Mouse (Mus musculus) CH12.LX (cell line): ENCODE data around the gene Col6a2.

ENCODE experiments used
- CTCF ChIP-seq, 2 experiments: IDR thresholded peaks in 1 of 2; conservative IDR thresholded peaks in 1 of 2; 2 replicates each; pipeline ENCODE4 v1.5.1; 2011 to 2012; ENCODE audit warnings: low read depth in 2 of 2, low read length in 2 of 2, improper control_type of control experiment in 1 of 2, inconsistent platforms in 1 of 2, mild to moderate bottlenecking in 1 of 2, moderate library complexity in 1 of 2
- MAX ChIP-seq: IDR thresholded peaks from 2 replicates; pipeline ENCODE4 v1.6.1; 2011; ENCODE audit warnings: low read length, improper control_type of control experiment
- MAZ ChIP-seq: IDR thresholded peaks from 2 replicates; pipeline ENCODE4 v1.6.1; 2012; ENCODE audit warnings: low read depth, mild to moderate bottlenecking, inconsistent platforms, low read length, improper control_type of control experiment, moderate library complexity
- TCF12 ChIP-seq: IDR thresholded peaks from 2 replicates; pipeline ENCODE4 v1.6.1; 2014; ENCODE audit warnings: low read depth, mild to moderate bottlenecking, inconsistent platforms, low read length, improper control_type of control experiment

GRCm38 (mm10) chr10:76667197-76667805, 43.9 kb upstream of the Col6a2 start:
- TF ChIP-seq CTCF (conservative IDR thresholded peaks at IDR 0.05 in 1 of 2, IDR thresholded peaks at IDR 0.05 in 1 of 2; ENCODE audit: low read depth in 2 of 2, low read length in 2 of 2), result no peak
- TF ChIP-seq MAZ, result no peak
- TF ChIP-seq MAX, result no peak
- TF ChIP-seq TCF12, result no peak
